Mouse (Mus musculus) spleen, adult 2 months (tissue): Measurements from ENCODE around the gene Zyg11b.

Experiments used
- CTCF ChIP-seq: fragments of 200-500 bp; IDR thresholded peaks from 2 replicates; pipeline ENCODE4 v1.5.1; 2011; ENCODE audit warnings: mild to moderate bottlenecking, inconsistent platforms; ENCODE audit not compliant: insufficient read depth, insufficient read length, insufficient replicate concordance; ENCODE audit errors: extremely low read depth
- POLR2A ChIP-seq: fragments of 200-500 bp; IDR thresholded peaks from 2 replicates; pipeline ENCODE4 v1.6.1; 2011; ENCODE audit warnings: low read depth, low read length, inconsistent platforms

DNA sequence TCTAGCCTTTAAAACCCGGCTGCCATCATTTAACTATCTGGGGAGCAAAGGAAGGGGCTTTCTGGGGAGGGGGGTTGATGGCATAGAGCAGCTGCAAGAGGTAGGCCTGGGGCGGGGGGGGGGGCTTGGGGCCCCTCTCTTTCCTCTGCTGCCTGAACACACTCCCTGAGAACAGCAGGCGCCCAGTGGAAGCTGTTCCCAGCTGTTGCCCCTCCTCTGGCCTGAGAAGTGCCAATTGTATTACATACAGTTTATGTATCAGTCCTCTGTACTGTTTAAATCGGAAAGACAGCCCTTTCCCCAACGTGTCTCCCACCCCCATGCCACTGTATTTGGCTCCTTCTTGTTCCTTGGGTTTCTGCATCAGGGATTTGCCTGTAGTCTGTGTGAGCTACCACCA is 44.9 kb upstream of the Zyg11b start:
- TF ChIP-seq POLR2A (no peak), CTCF (no peak)
